Mouse (Mus musculus): ENCODE results near the gene Il2ra. TPM values are rescaled to one million over a fixed set of nuclear protein-coding genes. Genes with fewer than 3 reads are reported as not detected.
A peak's percentile ranks its signal among the peaks of the same experiment; 100 is the strongest.
"Not testable (repeated sequence)": the region's sequence is repeated elsewhere in the genome, so short reads cannot be mapped to it uniquely, and the experiment has no call there.

The Il2ra gene
- total RNA-seq (2014; rRNA removed): not detected in 2 replicates
- 0.04 TPM in 1 of 2 replicates, not detected in the other for polyA plus RNA-seq (2015; fragmentation: Nextera tagmentation; extraction: Ambion mirVana)

DNA sequence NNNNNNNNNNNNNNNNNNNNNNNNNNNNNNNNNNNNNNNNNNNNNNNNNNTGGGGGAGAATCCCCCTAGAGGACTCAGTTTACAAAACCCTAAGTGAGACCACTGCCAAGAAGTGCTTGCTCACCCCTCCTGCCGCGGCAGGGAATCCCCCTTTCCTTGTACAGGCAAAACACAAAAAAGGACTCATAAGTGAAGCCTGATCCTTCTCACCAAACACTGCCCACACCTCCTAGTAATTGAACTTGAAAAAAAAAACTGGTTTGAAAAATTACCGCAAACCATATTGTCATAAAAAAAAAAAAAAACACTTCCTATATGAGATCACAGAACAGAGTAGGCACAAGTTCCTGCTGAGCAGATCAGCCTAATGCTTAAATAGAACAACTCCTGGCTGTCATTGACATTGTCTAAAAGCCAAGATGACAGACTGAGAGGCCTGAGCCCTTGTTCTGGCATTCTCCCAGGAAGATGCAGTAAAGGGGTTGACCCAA, at the start of gene Il2ra:
Gene Il2ra (plus strand): TSS at position 357 of the 491 bp plus-strand sequence.
- Histone ChIP-seq H3K27ac (ENCODE audit: low read depth, low read length) (no peak within 1 kb of the TSS), H3K27me3 (ENCODE audit: insufficient read depth, low read length) (no peaks in the 10 kb centered on the region), H3K4me3 (ENCODE audit: low read depth, low read length) (no peak within 1 kb of the TSS), H3K9ac (no peak within 1 kb of the TSS), H3K4me2 (ENCODE audit: low read depth) (no peak within 1 kb of the TSS), H3K36me3 (ENCODE audit: insufficient read depth) (no peaks in the 10 kb centered on the region), H3K9me3 (ENCODE audit: low read length) (no peaks in the 10 kb centered on the region), H3K4me1 (ENCODE audit: insufficient read depth) (no peaks in the 10 kb centered on the region)
- WGBS: 94% methylated on average over 3 of the region's 3 CpGs
- no peak for TF ChIP-seq CTCF (IDR thresholded peaks at IDR 0.05; ENCODE audit: low read depth)
- ATAC-seq (no peak), DNase-seq (no peak)

DNA sequence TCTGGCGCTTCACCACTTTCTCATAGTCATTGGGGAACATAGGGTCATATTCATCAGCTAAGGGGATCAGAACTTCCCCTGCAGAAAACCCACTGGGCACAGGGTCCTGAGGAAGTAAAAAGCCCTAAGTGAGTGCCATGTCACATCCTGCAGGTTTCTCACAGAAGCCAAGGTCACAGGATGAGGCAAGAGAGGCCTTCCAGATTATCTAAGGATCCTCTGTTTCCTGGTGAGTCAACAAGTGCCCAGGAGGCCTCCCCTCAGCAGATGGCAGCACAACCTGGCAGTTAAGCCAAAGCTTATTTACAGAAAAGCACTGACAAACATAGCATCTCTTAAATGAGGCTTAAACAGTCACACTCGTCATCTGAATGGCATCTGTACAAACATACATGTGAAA, 45.9 kb upstream of the Il2ra start:
- Histone ChIP-seq H3K4me3 (ENCODE audit: low read depth, low read length) (no peak overlapping the region), H3K9me3 (ENCODE audit: low read length) (no peaks in the 10 kb centered on the region), H3K27ac (ENCODE audit: low read depth, low read length) (no peak overlapping the region), H3K36me3 (ENCODE audit: insufficient read depth) (peaks cover 71% of the 10 kb centered on the region), H3K4me2 (ENCODE audit: low read depth) (no peak overlapping the region), H3K27me3 (ENCODE audit: insufficient read depth, low read length) (no peaks in the 10 kb centered on the region), H3K9ac (no peak overlapping the region), H3K4me1 (ENCODE audit: insufficient read depth) (0 out of 2 replicates have a peak, but pooled peaks cover 2% of the 10 kb centered on the region)
- no peak for DNase-seq
- WGBS: 78% methylated on average over 2 of the region's 2 CpGs
- no peak for ATAC-seq
- no peak for TF ChIP-seq CTCF (IDR thresholded peaks at IDR 0.05; ENCODE audit: low read depth)

GRCm38 (mm10) chr2:11597906-11598305, 44.7 kb upstream of the Il2ra start:
- Histone ChIP-seq H3K9me3 (ENCODE audit: low read length) (no peaks in the 10 kb centered on the region), H3K4me2 (ENCODE audit: low read depth) (no peak overlapping the region), H3K9ac (no peak overlapping the region), H3K27me3 (ENCODE audit: insufficient read depth, low read length) (no peaks in the 10 kb centered on the region), H3K36me3 (ENCODE audit: insufficient read depth) (peaks cover 59% of the 10 kb centered on the region), H3K27ac (ENCODE audit: low read depth, low read length) (no peak overlapping the region), H3K4me1 (ENCODE audit: insufficient read depth) (peaks cover 7% of the 10 kb centered on the region; the same call in 1 of the 2 replicates), H3K4me3 (ENCODE audit: low read depth, low read length) (no peak overlapping the region)
- ATAC-seq (no peak), DNase-seq (no peak)
- WGBS: 98% methylated on average over 7 of the region's 7 CpGs
- TF ChIP-seq CTCF (IDR thresholded peaks at IDR 0.05; ENCODE audit: low read depth): no peak

GRCm38 (mm10) chr2:11601795-11602194, 40.8 kb upstream of the Il2ra start:
- H3K9ac ChIP-seq: peak overlapping the region; percentile 95
- WGBS: 77% methylated on average over 6 of the region's 6 CpGs
- peaks cover 31% of the 10 kb centered on the region for H3K36me3 ChIP-seq (ENCODE audit: insufficient read depth)
- peak overlapping the region; percentile 91 for H3K4me3 ChIP-seq (ENCODE audit: low read depth, low read length)
- ATAC-seq (no peak), DNase-seq (no peak)
- H3K4me1 ChIP-seq (ENCODE audit: insufficient read depth): peaks cover 7% of the 10 kb centered on the region; the same call in 1 of the 2 replicates
- H3K27me3 ChIP-seq (ENCODE audit: insufficient read depth, low read length): no peaks in the 10 kb centered on the region
- TF ChIP-seq CTCF (IDR thresholded peaks at IDR 0.05; ENCODE audit: low read depth): no peak
- H3K27ac ChIP-seq (ENCODE audit: low read depth, low read length): no peak overlapping the region
- H3K9me3 ChIP-seq (ENCODE audit: low read length): no peaks in the 10 kb centered on the region
- peak overlapping the region; percentile 69 for H3K4me2 ChIP-seq (ENCODE audit: low read depth)

- H3K9ac ChIP-seq: peak overlapping the region; percentile 95
- H3K36me3 ChIP-seq (ENCODE audit: insufficient read depth): peaks cover 22% of the 10 kb centered on the region
- H3K9me3 ChIP-seq (ENCODE audit: low read length): no peaks in the 10 kb centered on the region
- H3K27ac ChIP-seq (ENCODE audit: low read depth, low read length): peak overlapping the region; percentile 77
- peak overlapping the region; percentile 69 for H3K4me2 ChIP-seq (ENCODE audit: low read depth)
- WGBS: 3% methylated on average over 78 of the region's 78 CpGs
- DNase-seq: peak; percentile 97
- H3K4me1 ChIP-seq (ENCODE audit: insufficient read depth): peaks cover 7% of the 10 kb centered on the region; the same call in 1 of the 2 replicates
- peak; percentile 100 for ATAC-seq
- H3K4me3 ChIP-seq (ENCODE audit: low read depth, low read length): peak overlapping the region; percentile 91
- peak; percentile 100 for TF ChIP-seq CTCF (IDR thresholded peaks at IDR 0.05; ENCODE audit: low read depth)
- H3K27me3 ChIP-seq (ENCODE audit: insufficient read depth, low read length): no peaks in the 10 kb centered on the region
Measured at GRCm38 (mm10) chr2:11602506-11603489, 39.8 kb upstream of the Il2ra start.

GRCm38 (mm10) chr2:11604053-11604452, 38.6 kb upstream of the Il2ra start, which contains the start of gene Rbm17:
Rbm17 (minus strand) TSS chr2:11604153.
- H3K27ac ChIP-seq (ENCODE audit: low read depth, low read length): peak within 1 kb of the TSS; percentile 77
- H3K9me3 ChIP-seq (ENCODE audit: low read length): no peaks in the 10 kb centered on the region
- no peak for ATAC-seq
- peaks cover 7% of the 10 kb centered on the region; the same call in 1 of the 2 replicates for H3K4me1 ChIP-seq (ENCODE audit: insufficient read depth)
- H3K27me3 ChIP-seq (ENCODE audit: insufficient read depth, low read length): no peaks in the 10 kb centered on the region
- H3K9ac ChIP-seq: peak within 1 kb of the TSS; percentile 95
- H3K4me2 ChIP-seq (ENCODE audit: low read depth): peak within 1 kb of the TSS; percentile 69
- peak within 1 kb of the TSS; percentile 91 for H3K4me3 ChIP-seq (ENCODE audit: low read depth, low read length)
- TF ChIP-seq CTCF (IDR thresholded peaks at IDR 0.05; ENCODE audit: low read depth): no peak
- WGBS: 88% methylated on average over 5 of the region's 5 CpGs
- DNase-seq: no peak
- peaks cover 13% of the 10 kb centered on the region for H3K36me3 ChIP-seq (ENCODE audit: insufficient read depth)

- ATAC-seq (no peak), DNase-seq (no peak)
- H3K27me3 ChIP-seq (ENCODE audit: insufficient read depth, low read length): no peaks in the 10 kb centered on the region
- peaks cover 7% of the 10 kb centered on the region; the same call in 1 of the 2 replicates for H3K4me1 ChIP-seq (ENCODE audit: insufficient read depth)
- peaks cover 8% of the 10 kb centered on the region for H3K36me3 ChIP-seq (ENCODE audit: insufficient read depth)
- no peak overlapping the region for H3K4me3 ChIP-seq (ENCODE audit: low read depth, low read length)
- no peaks in the 10 kb centered on the region for H3K9me3 ChIP-seq (ENCODE audit: low read length)
- TF ChIP-seq CTCF (IDR thresholded peaks at IDR 0.05; ENCODE audit: low read depth): no peak
- no peak overlapping the region for H3K9ac ChIP-seq
- no peak overlapping the region for H3K27ac ChIP-seq (ENCODE audit: low read depth, low read length)
- no peak overlapping the region for H3K4me2 ChIP-seq (ENCODE audit: low read depth)
Measured at GRCm38 (mm10) chr2:11604911-11605310, 37.7 kb upstream of the Il2ra start.

GRCm38 (mm10) chr2:11606718-11607117, 35.9 kb upstream of the Il2ra start:
- not testable (repeated sequence) for H3K36me3 ChIP-seq (ENCODE audit: insufficient read depth); H3K4me2 ChIP-seq (ENCODE audit: low read depth); H3K9ac ChIP-seq; ATAC-seq; H3K4me3 ChIP-seq (ENCODE audit: low read depth, low read length); DNase-seq; H3K27me3 ChIP-seq (ENCODE audit: insufficient read depth, low read length); H3K4me1 ChIP-seq (ENCODE audit: insufficient read depth); H3K9me3 ChIP-seq (ENCODE audit: low read length); H3K27ac ChIP-seq (ENCODE audit: low read depth, low read length)
- 83% methylated on average over 4 of the region's 4 CpGs for WGBS

DNA sequence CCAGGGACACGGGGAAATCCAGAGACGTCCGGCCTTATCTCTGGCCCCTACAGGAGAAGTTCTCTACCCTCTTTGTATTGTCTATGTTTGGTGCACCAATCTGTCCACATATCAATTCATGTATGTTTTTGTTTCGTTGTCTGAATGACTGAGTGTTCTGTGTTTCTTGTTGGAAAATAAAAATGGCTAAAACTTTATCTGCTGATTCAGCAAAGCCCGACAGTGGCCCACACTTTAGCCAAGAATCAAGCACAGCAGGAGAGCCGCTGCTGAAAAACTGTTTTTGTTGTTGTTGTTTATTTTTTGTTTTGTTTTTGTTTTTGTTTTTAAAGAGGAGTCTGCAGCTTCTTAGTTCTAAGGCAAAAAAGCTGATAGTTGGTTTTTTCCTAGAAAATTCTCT, 29.7 kb upstream of the Il2ra start:
- not testable (repeated sequence) for H3K4me1 ChIP-seq (ENCODE audit: insufficient read depth); ATAC-seq; DNase-seq; H3K27ac ChIP-seq (ENCODE audit: low read depth, low read length); H3K9me3 ChIP-seq (ENCODE audit: low read length); H3K9ac ChIP-seq; H3K4me3 ChIP-seq (ENCODE audit: low read depth, low read length); H3K27me3 ChIP-seq (ENCODE audit: insufficient read depth, low read length); H3K4me2 ChIP-seq (ENCODE audit: low read depth); H3K36me3 ChIP-seq (ENCODE audit: insufficient read depth)
- 90% methylated on average over 6 of the region's 6 CpGs for WGBS
